Mouse (Mus musculus): ENCODE results near the gene Kalrn. TPM values are rescaled to one million over a fixed set of nuclear protein-coding genes. Genes with fewer than 3 reads are reported as not detected.

Kalrn gene
- polyA plus RNA-seq, 1 experiment from 2014 or later, result 23.0 TPM

DNA sequence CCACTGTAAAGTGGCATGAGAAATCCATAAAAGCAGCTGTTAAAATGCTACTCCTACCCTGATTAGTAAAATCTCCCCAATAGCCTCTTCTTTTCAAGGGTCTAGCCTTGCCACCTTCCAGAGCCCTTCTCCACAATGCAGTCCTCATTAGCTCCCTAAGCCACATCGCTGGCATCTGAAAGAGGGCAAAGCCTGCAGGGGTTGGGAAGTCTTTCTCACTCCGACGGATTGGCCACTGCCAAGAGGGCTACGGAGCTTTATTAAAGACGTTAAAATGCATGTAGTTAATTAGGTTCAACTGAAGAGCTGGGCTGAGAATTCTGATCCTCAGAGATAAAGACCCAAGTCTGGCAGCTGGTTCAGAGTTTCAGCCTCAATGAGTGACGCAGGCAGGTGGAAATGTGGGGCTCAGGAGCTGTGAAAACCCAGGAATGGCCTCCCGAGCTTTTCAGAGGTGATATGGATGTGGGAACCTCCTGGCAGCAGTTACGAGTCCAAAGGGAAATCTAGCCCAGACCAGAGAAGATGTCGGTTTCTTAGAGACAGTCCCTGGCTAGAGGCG, 569.7 kb downstream of the Kalrn start:
- H3K4me1 ChIP-seq (ENCODE audit: control insufficient read depth, insufficient read depth, low read length), result peaks cover 27% of the 10 kb centered on the region
- H3K9me3 ChIP-seq (replicated peaks; ENCODE audit: control insufficient read depth, low read length), result no peaks in the 10 kb centered on the region
- H3K27ac ChIP-seq (ENCODE audit: low read depth, low read length), result peak overlapping the region; percentile 81
- H3K4me2 ChIP-seq, result no peak overlapping the region
- H3K27me3 ChIP-seq (ENCODE audit: control insufficient read depth, insufficient read depth, low read length), result no peaks in the 10 kb centered on the region
- no peaks in the 10 kb centered on the region for H3K36me3 ChIP-seq (ENCODE audit: control insufficient read depth, insufficient read depth, low read length)
- WGBS (ENCODE audit: insufficient replicate concordance), result 53% methylated on average over 10 of the region's 10 CpGs
- H3K4me3 ChIP-seq (ENCODE audit: low read depth, low read length), result no peak overlapping the region
- no peak for ATAC-seq (replicated peaks; ENCODE audit: insufficient number of reproducible peaks, low FRiP score, low TSS enrichment)
- no peak overlapping the region for H3K9ac ChIP-seq (ENCODE audit: low read depth, low read length)

DNA sequence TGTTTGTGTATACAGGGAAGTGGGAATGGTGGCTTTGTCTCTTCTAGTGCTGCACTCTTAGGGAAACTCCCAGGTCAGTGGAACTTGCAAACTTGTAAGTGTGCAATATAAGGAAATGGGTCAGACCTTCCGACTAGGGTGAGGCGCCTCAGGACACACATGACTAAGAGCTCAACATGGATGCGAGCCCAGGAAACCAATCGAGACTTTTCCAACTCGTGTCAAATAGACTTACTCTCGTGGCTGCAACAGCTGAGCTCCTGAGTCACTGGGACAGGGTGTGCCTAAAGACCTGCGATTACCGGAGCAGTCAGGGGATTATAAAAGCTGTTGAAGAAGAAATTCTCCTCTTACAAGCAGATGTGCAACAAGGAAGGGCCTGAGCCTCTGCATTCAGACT, 572.6 kb downstream of the Kalrn start:
- Histone ChIP-seq H3K4me3 (ENCODE audit: low read depth, low read length) (no peak overlapping the region), H3K9ac (ENCODE audit: low read depth, low read length) (no peak overlapping the region), H3K27me3 (ENCODE audit: control insufficient read depth, insufficient read depth, low read length) (no peaks in the 10 kb centered on the region), H3K9me3 (replicated peaks; ENCODE audit: control insufficient read depth, low read length) (no peaks in the 10 kb centered on the region), H3K36me3 (ENCODE audit: control insufficient read depth, insufficient read depth, low read length) (no peaks in the 10 kb centered on the region), H3K4me1 (ENCODE audit: control insufficient read depth, insufficient read depth, low read length) (peaks cover 21% of the 10 kb centered on the region), H3K27ac (ENCODE audit: low read depth, low read length) (no peak overlapping the region), H3K4me2 (no peak overlapping the region)
- ATAC-seq (replicated peaks; ENCODE audit: insufficient number of reproducible peaks, low FRiP score, low TSS enrichment), result no peak
- 83% methylated on average over 8 of the region's 8 CpGs for WGBS (ENCODE audit: insufficient replicate concordance)

DNA sequence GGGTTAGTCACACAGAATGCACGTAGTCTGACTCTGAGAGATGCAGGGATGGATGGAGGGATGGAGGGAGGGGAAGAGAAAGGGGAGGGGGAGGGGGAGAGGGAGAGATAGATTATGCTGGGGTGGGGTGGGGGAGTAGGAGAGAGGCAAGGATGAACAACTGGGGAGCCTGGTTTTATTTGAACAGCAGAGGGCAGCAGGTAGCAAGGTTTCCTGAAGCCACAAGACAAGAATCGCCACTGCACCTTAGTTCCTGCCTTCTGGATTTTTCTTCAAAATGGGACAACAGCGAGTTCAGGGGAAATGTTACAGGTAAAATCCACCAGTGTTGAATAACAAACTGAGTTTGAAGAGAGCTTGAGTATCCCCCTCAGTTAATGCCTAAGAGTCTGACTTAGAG, 573.9 kb downstream of the Kalrn start:
- Histone ChIP-seq H3K27ac (ENCODE audit: low read depth, low read length) (no peak overlapping the region), H3K36me3 (ENCODE audit: control insufficient read depth, insufficient read depth, low read length) (no peaks in the 10 kb centered on the region), H3K4me1 (ENCODE audit: control insufficient read depth, insufficient read depth, low read length) (peaks cover 13% of the 10 kb centered on the region), H3K4me3 (ENCODE audit: low read depth, low read length) (no peak overlapping the region), H3K27me3 (ENCODE audit: control insufficient read depth, insufficient read depth, low read length) (no peaks in the 10 kb centered on the region), H3K9me3 (replicated peaks; ENCODE audit: control insufficient read depth, low read length) (no peaks in the 10 kb centered on the region), H3K9ac (ENCODE audit: low read depth, low read length) (no peak overlapping the region), H3K4me2 (no peak overlapping the region)
- ATAC-seq (replicated peaks; ENCODE audit: insufficient number of reproducible peaks, low FRiP score, low TSS enrichment), result no peak
- WGBS (ENCODE audit: insufficient replicate concordance), result 14% methylated on average over 3 of the region's 3 CpGs

GRCm38 (mm10) chr16:33998011-33998410, 575.3 kb downstream of the Kalrn start:
- Histone ChIP-seq H3K36me3 (ENCODE audit: control insufficient read depth, insufficient read depth, low read length) (no peaks in the 10 kb centered on the region), H3K9me3 (replicated peaks; ENCODE audit: control insufficient read depth, low read length) (no peaks in the 10 kb centered on the region), H3K9ac (ENCODE audit: low read depth, low read length) (no peak overlapping the region), H3K4me2 (no peak overlapping the region), H3K4me1 (ENCODE audit: control insufficient read depth, insufficient read depth, low read length) (peaks cover under 1% of the 10 kb centered on the region; the same call in 1 of the 2 replicates), H3K27me3 (ENCODE audit: control insufficient read depth, insufficient read depth, low read length) (no peaks in the 10 kb centered on the region), H3K27ac (ENCODE audit: low read depth, low read length) (no peak overlapping the region), H3K4me3 (ENCODE audit: low read depth, low read length) (no peak overlapping the region)
- ATAC-seq (replicated peaks; ENCODE audit: insufficient number of reproducible peaks, low FRiP score, low TSS enrichment), result no peak
- 69% methylated on average over 6 of the region's 6 CpGs for WGBS (ENCODE audit: insufficient replicate concordance)

GRCm38 (mm10) chr16:33996030-33996429, 577.3 kb downstream of the Kalrn start:
- Histone ChIP-seq H3K27ac (ENCODE audit: low read depth, low read length) (no peak overlapping the region), H3K9me3 (replicated peaks; ENCODE audit: control insufficient read depth, low read length) (no peaks in the 10 kb centered on the region), H3K4me3 (ENCODE audit: low read depth, low read length) (no peak overlapping the region), H3K9ac (ENCODE audit: low read depth, low read length) (no peak overlapping the region), H3K36me3 (ENCODE audit: control insufficient read depth, insufficient read depth, low read length) (no peaks in the 10 kb centered on the region), H3K4me2 (no peak overlapping the region), H3K27me3 (ENCODE audit: control insufficient read depth, insufficient read depth, low read length) (no peaks in the 10 kb centered on the region), H3K4me1 (ENCODE audit: control insufficient read depth, insufficient read depth, low read length) (no peaks in the 10 kb centered on the region)
- WGBS (ENCODE audit: insufficient replicate concordance), result 11% methylated on average over 5 of the region's 5 CpGs
- ATAC-seq (replicated peaks; ENCODE audit: insufficient number of reproducible peaks, low FRiP score, low TSS enrichment), result no peak

DNA sequence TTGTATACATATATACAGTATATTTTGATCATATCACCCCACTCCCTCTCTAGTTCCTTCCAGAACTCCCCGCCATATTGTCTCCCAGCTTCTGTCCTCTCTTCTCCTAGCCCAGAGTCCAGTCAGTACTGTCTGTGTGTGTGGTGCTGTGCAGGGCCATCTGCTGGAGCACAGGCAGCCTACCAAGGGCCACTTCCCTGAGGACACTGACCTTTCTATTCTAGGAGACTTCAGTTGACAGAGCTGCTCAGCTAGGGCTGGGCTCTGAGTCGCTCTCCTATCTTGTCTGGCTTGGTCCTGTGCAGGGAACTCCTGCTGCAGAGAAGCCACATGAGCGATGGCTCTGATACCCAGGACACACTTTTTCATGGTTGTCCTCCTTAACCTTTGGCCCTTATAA, 577.8 kb downstream of the Kalrn start:
- no peaks in the 10 kb centered on the region for H3K36me3 ChIP-seq (ENCODE audit: control insufficient read depth, insufficient read depth, low read length)
- H3K4me3 ChIP-seq (ENCODE audit: low read depth, low read length), result no peak overlapping the region
- no peaks in the 10 kb centered on the region for H3K4me1 ChIP-seq (ENCODE audit: control insufficient read depth, insufficient read depth, low read length)
- H3K9me3 ChIP-seq (replicated peaks; ENCODE audit: control insufficient read depth, low read length), result no peaks in the 10 kb centered on the region
- no peak overlapping the region for H3K27ac ChIP-seq (ENCODE audit: low read depth, low read length)
- 62% methylated on average over 3 of the region's 3 CpGs for WGBS (ENCODE audit: insufficient replicate concordance)
- H3K27me3 ChIP-seq (ENCODE audit: control insufficient read depth, insufficient read depth, low read length), result no peaks in the 10 kb centered on the region
- ATAC-seq (replicated peaks; ENCODE audit: insufficient number of reproducible peaks, low FRiP score, low TSS enrichment), result no peak
- H3K9ac ChIP-seq (ENCODE audit: low read depth, low read length), result no peak overlapping the region
- no peak overlapping the region for H3K4me2 ChIP-seq

DNA sequence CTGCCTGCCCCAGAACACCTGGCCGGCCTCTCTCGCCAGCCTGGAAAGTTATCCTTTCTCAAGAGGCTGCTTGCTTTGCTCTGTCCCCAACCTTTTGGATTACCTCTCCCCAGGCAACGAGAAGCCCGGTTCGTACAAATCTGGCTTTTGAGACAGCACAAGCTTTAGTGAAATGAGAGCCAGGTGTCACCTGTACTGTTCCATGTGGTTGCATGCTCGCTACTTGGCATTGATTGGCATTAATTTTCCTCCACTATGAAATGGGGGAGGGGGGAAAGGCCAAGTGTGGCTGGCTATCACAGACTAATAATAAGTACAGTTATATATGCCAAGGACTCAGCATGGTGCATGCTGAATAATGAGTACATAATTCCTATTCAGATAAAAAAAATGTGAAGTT, 579.0 kb downstream of the Kalrn start:
- Histone ChIP-seq H3K4me3 (ENCODE audit: low read depth, low read length) (no peak overlapping the region), H3K27ac (ENCODE audit: low read depth, low read length) (no peak overlapping the region), H3K36me3 (ENCODE audit: control insufficient read depth, insufficient read depth, low read length) (no peaks in the 10 kb centered on the region), H3K4me1 (ENCODE audit: control insufficient read depth, insufficient read depth, low read length) (no peaks in the 10 kb centered on the region), H3K27me3 (ENCODE audit: control insufficient read depth, insufficient read depth, low read length) (no peaks in the 10 kb centered on the region), H3K9me3 (replicated peaks; ENCODE audit: control insufficient read depth, low read length) (no peaks in the 10 kb centered on the region), H3K9ac (ENCODE audit: low read depth, low read length) (no peak overlapping the region), H3K4me2 (no peak overlapping the region)
- no peak for ATAC-seq (replicated peaks; ENCODE audit: insufficient number of reproducible peaks, low FRiP score, low TSS enrichment)
- 89% methylated on average over 6 of the region's 6 CpGs for WGBS (ENCODE audit: insufficient replicate concordance)

DNA sequence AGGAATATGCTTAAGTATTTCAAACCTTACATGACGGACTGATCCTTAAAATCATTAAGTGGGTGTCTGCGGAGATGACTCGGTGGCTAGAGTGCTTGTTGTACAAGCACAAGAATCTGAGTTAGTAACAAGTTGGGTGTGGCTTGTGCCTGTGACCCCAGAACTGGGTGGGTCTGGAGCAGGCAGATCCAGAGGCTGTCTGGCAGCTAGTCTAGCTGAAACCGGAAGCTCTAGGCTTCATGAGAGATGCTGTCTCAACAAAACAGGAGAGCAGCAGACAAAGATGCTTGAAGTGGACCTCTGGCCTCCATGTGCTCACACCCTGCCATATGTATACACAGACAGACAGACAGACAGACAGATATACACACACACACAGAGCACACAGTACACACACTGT, 582.6 kb downstream of the Kalrn start:
- no peaks in the 10 kb centered on the region for H3K4me1 ChIP-seq (ENCODE audit: control insufficient read depth, insufficient read depth, low read length)
- H3K9ac ChIP-seq (ENCODE audit: low read depth, low read length), result no peak overlapping the region
- no peaks in the 10 kb centered on the region for H3K27me3 ChIP-seq (ENCODE audit: control insufficient read depth, insufficient read depth, low read length)
- no peaks in the 10 kb centered on the region for H3K36me3 ChIP-seq (ENCODE audit: control insufficient read depth, insufficient read depth, low read length)
- no peak overlapping the region for H3K4me2 ChIP-seq
- no peak for ATAC-seq (replicated peaks; ENCODE audit: insufficient number of reproducible peaks, low FRiP score, low TSS enrichment)
- 66% methylated on average over 4 of the region's 4 CpGs for WGBS (ENCODE audit: insufficient replicate concordance)
- no peak overlapping the region for H3K27ac ChIP-seq (ENCODE audit: low read depth, low read length)
- H3K9me3 ChIP-seq (replicated peaks; ENCODE audit: control insufficient read depth, low read length), result no peaks in the 10 kb centered on the region
- no peak overlapping the region for H3K4me3 ChIP-seq (ENCODE audit: low read depth, low read length)

DNA sequence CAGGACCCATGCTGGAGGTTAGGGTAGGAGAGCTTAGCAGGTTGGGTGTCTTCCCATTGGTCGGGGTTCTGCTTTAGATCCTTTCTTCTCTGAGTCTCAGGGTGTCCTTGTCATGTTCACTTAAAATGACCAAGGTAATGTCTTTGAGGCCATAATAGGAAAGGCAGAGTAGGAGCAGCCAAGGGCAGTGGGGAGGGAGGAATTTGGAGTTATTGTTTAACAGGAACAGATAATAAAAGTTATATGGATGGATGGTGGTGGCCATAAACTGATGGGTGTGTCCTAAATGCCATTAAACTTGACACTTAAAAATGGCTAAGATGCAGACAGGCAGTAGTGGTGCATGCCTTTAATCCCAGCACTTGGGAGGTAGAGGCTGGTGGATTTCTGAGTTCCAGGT, 584.2 kb downstream of the Kalrn start:
- ATAC-seq (replicated peaks; ENCODE audit: insufficient number of reproducible peaks, low FRiP score, low TSS enrichment), result no peak
- no peaks in the 10 kb centered on the region for H3K27me3 ChIP-seq (ENCODE audit: control insufficient read depth, insufficient read depth, low read length)

More for the DNA sequence above, 584.2 kb downstream of the Kalrn start:
- Histone ChIP-seq H3K9me3 (replicated peaks; ENCODE audit: control insufficient read depth, low read length) (no peaks in the 10 kb centered on the region), H3K9ac (ENCODE audit: low read depth, low read length) (no peak overlapping the region), H3K4me1 (ENCODE audit: control insufficient read depth, insufficient read depth, low read length) (no peaks in the 10 kb centered on the region), H3K36me3 (ENCODE audit: control insufficient read depth, insufficient read depth, low read length) (no peaks in the 10 kb centered on the region), H3K27ac (ENCODE audit: low read depth, low read length) (no peak overlapping the region), H3K4me3 (ENCODE audit: low read depth, low read length) (no peak overlapping the region), H3K4me2 (no peak overlapping the region)
- 100% methylated on average over 1 of the region's 1 CpGs for WGBS (ENCODE audit: insufficient replicate concordance)

Data from heart, embryonic 11.5 days (tissue).